Mouse (Mus musculus): ENCODE data around the gene Zc2hc1c. TPM values are rescaled to one million over a fixed set of nuclear protein-coding genes. Genes with fewer than 3 reads are reported as not detected.
A peak's percentile ranks its signal among the peaks of the same experiment; 100 is the strongest.
"Not testable (repeated sequence)": the region's sequence is repeated elsewhere in the genome, so short reads cannot be mapped to it uniquely, and the experiment has no call there.

The Zc2hc1c gene
- total RNA-seq, 2 experiments from 2014 or later = 1.4 to 1.5 TPM

GRCm38 (mm10) chr12:85280845-85281651 is 7.3 kb upstream of the Zc2hc1c start:
- intact Hi-C loops (cut with DNase I) = no loop called here
- DNase-seq (ENCODE audit: low spot score in 2 of 2) = peak in 1 of 2 experiments; percentile 30

- intact Hi-C loops (cut with DNase I); DNase-seq (ENCODE audit: low spot score in 2 of 2): not testable (repeated sequence)
Measured at GRCm38 (mm10) chr12:85281756-85282155, 6.6 kb upstream of the Zc2hc1c start.

GRCm38 (mm10) chr12:85284331-85284730 is 4.1 kb upstream of the Zc2hc1c start:
- intact Hi-C loops (cut with DNase I) = no loop called here
- no peak for DNase-seq (ENCODE audit: low spot score in 2 of 2)

GRCm38 (mm10) chr12:85284996-85285395 is 3.4 kb upstream of the Zc2hc1c start:
- intact Hi-C loops (cut with DNase I) = loop anchor here (5.0 kb wide), 1 partner anchor 118 kb away; no protein-coding TSS in a partner anchor
- no peak for DNase-seq (ENCODE audit: low spot score in 2 of 2)

- intact Hi-C loops (cut with DNase I) = loop anchor here (5.0 kb wide), 1 partner anchor 120 kb away; no protein-coding TSS in a partner anchor
- peak in 1 of 2 experiments; percentile 52 for DNase-seq (ENCODE audit: low spot score in 2 of 2)
Measured at GRCm38 (mm10) chr12:85286941-85287340, 1.4 kb upstream of the Zc2hc1c start.

GRCm38 (mm10) chr12:85287809-85288485 is 444 bp upstream of the Zc2hc1c start, which contains the start of gene Acyp1:
Acyp1 (minus strand) TSS chr12:85288438.
- intact Hi-C loops (cut with DNase I) = loop anchor here (5.0 kb wide), 1 partner anchor 121 kb away; no protein-coding TSS in a partner anchor
- DNase-seq (ENCODE audit: low spot score in 2 of 2) = no peak

GRCm38 (mm10) chr12:85289157-85290000 is 988 bp downstream of the Zc2hc1c start:
- intact Hi-C loops (cut with DNase I) = loop anchor here (5.0 kb wide), 1 partner anchor 122 kb away; no protein-coding TSS in a partner anchor
- DNase-seq (ENCODE audit: low spot score in 2 of 2) = peak in 1 of 2 experiments; percentile 48

GRCm38 (mm10) chr12:85290633-85291032 is 2.2 kb downstream of the Zc2hc1c start:
- DNase-seq (ENCODE audit: low spot score in 2 of 2) = no peak
- intact Hi-C loops (cut with DNase I) = no loop called here

- no peak for DNase-seq (ENCODE audit: low spot score in 2 of 2)
Measured at GRCm38 (mm10) chr12:85291541-85291940, 3.1 kb downstream of the Zc2hc1c start.

GRCm38 (mm10) chr12:85292288-85292687 is 3.9 kb downstream of the Zc2hc1c start:
- no peak for DNase-seq (ENCODE audit: low spot score in 2 of 2)
- intact Hi-C loops (cut with DNase I) = no loop called here

More at GRCm38 (mm10) chr12:85291541-85291940, 3.1 kb downstream of the Zc2hc1c start:
- intact Hi-C loops (cut with DNase I) = no loop called here

GRCm38 (mm10) chr12:85292906-85293305 is 4.5 kb downstream of the Zc2hc1c start:
- intact Hi-C loops (cut with DNase I) = no loop called here
- no peak for DNase-seq (ENCODE audit: low spot score in 2 of 2)

- intact Hi-C loops (cut with DNase I) = no loop called here
- no peak for DNase-seq (ENCODE audit: low spot score in 2 of 2)
Measured at GRCm38 (mm10) chr12:85295506-85295905, 7.1 kb downstream of the Zc2hc1c start.

GRCm38 (mm10) chr12:85296915-85297314 is 8.5 kb downstream of the Zc2hc1c start:
- no peak for DNase-seq (ENCODE audit: low spot score in 2 of 2)
- intact Hi-C loops (cut with DNase I) = no loop called here

GRCm38 (mm10) chr12:85297345-85297997 is 9.1 kb downstream of the Zc2hc1c start:
- intact Hi-C loops (cut with DNase I) = no loop called here
- no peak for DNase-seq (ENCODE audit: low spot score in 2 of 2)

GRCm38 (mm10) chr12:85298127-85298834 is 9.9 kb downstream of the Zc2hc1c start:
- no peak for DNase-seq (ENCODE audit: low spot score in 2 of 2)
- intact Hi-C loops (cut with DNase I) = no loop called here

- intact Hi-C loops (cut with DNase I) = no loop called here
- no peak for DNase-seq (ENCODE audit: low spot score in 2 of 2)
Measured at GRCm38 (mm10) chr12:85298835-85299180, 10.4 kb downstream of the Zc2hc1c start.

- intact Hi-C loops (cut with DNase I) = loop anchor here (10.0 kb wide), 1 partner anchor 328 kb away; the partner anchor contains the start of genes Arel1 and Fcf1
- DNase-seq (ENCODE audit: low spot score in 2 of 2) = no peak
Measured at GRCm38 (mm10) chr12:85303256-85303655, 14.9 kb downstream of the Zc2hc1c start.

- intact Hi-C loops (cut with DNase I) = loop anchor here (2.0 to 10.0 kb wide), 2 partner anchors 136 to 330 kb away; partner anchors contain the start of genes Arel1 and Fcf1
- peak in 1 of 2 experiments; percentile 14 for DNase-seq (ENCODE audit: low spot score in 2 of 2)
Measured at GRCm38 (mm10) chr12:85304725-85305124, 16.3 kb downstream of the Zc2hc1c start.
